Mouse (Mus musculus) right cerebral cortex, postnatal 4 days (tissue): ENCODE measurements at regions not wholly inside any gene's neighbourhood (a gene's known extent, or its start where the extent isn't known, plus 50 kb on each side); places are given as distances from the start of the nearest gene placed in this dataset.
A peak's percentile ranks its signal among the peaks of the same experiment; 100 is the strongest.

ENCODE experiments used
- DNase-seq: peaks from one replicate; pipeline ENCODE4 v3.0.0-alpha.2; 2022

- no peak for DNase-seq
These were observed 115.9 kb downstream of the Zfp36l2 start for GRCm38 (mm10) chr17:84071855-84072254.

GRCm38 (mm10) chr17:84070596-84070995 is 117.2 kb downstream of the Zfp36l2 start:
- DNase-seq = no peak

- DNase-seq = no peak
These were observed 120.6 kb downstream of the Zfp36l2 start for GRCm38 (mm10) chr17:84067102-84067501.

- DNase-seq = no peak
These were observed 124.0 kb downstream of the Zfp36l2 start for GRCm38 (mm10) chr17:84063791-84064190.

- no peak for DNase-seq
These were observed 126.1 kb downstream of the Zfp36l2 start for GRCm38 (mm10) chr17:84061621-84062020.

GRCm38 (mm10) chr17:84056469-84056868 is 131.3 kb downstream of the Zfp36l2 start:
- no peak for DNase-seq

GRCm38 (mm10) chr17:84052437-84052836 is 135.3 kb downstream of the Zfp36l2 start:
- no peak for DNase-seq

- no peak for DNase-seq
These were observed 136.5 kb downstream of the Zfp36l2 start for GRCm38 (mm10) chr17:84051212-84051611.

- DNase-seq = no peak
These were observed 139.2 kb downstream of the Zfp36l2 start for GRCm38 (mm10) chr17:84048533-84048932.

- no peak for DNase-seq
These were observed 140.2 kb downstream of the Zfp36l2 start for GRCm38 (mm10) chr17:84047520-84047919.

GRCm38 (mm10) chr17:84045812-84046211 is 141.9 kb downstream of the Zfp36l2 start:
- DNase-seq = no peak

GRCm38 (mm10) chr17:84044472-84044936 is 143.2 kb downstream of the Zfp36l2 start:
- no peak for DNase-seq

- DNase-seq = no peak
These were observed 144.6 kb downstream of the Zfp36l2 start for GRCm38 (mm10) chr17:84043102-84043501.

- DNase-seq = no peak
These were observed 148.3 kb downstream of the Zfp36l2 start for GRCm38 (mm10) chr17:84039444-84039843.

- DNase-seq = no peak
These were observed 150.0 kb downstream of the Zfp36l2 start for GRCm38 (mm10) chr17:84037580-84038304.

- no peak for DNase-seq
These were observed 151.7 kb downstream of the Zfp36l2 start for GRCm38 (mm10) chr17:84036056-84036455.

GRCm38 (mm10) chr17:84034801-84035200 is 152.9 kb downstream of the Zfp36l2 start:
- no peak for DNase-seq

GRCm38 (mm10) chr17:84032441-84032840 is 155.3 kb downstream of the Zfp36l2 start:
- DNase-seq = no peak

- DNase-seq = no peak
These were observed 155.9 kb downstream of the Zfp36l2 start for GRCm38 (mm10) chr17:84031833-84032232.

- DNase-seq = no peak
These were observed 156.4 kb downstream of the Zfp36l2 start for GRCm38 (mm10) chr17:84031381-84031780.

GRCm38 (mm10) chr17:84030699-84031098 is 157.0 kb downstream of the Zfp36l2 start:
- DNase-seq = no peak

GRCm38 (mm10) chr17:84028157-84028970 is 159.4 kb downstream of the Zfp36l2 start:
- DNase-seq = peak; percentile 94

- DNase-seq = no peak
These were observed 160.5 kb downstream of the Zfp36l2 start for GRCm38 (mm10) chr17:84027275-84027674.

GRCm38 (mm10) chr17:84026110-84026509 is 161.6 kb downstream of the Zfp36l2 start:
- no peak for DNase-seq
